Mouse (Mus musculus): ENCODE data around the gene AU015836. TPM values are rescaled to one million over a fixed set of nuclear protein-coding genes. Genes with fewer than 3 reads are reported as not detected.
"Not testable (repeated sequence)": the region's sequence is repeated elsewhere in the genome, so short reads cannot be mapped to it uniquely, and the experiment has no call there.

Gene AU015836
- not detected for total RNA-seq (2021)
- long read RNA-seq, experiment 1 = 0 reads
- long read RNA-seq, experiment 2 = 0 reads

DNA sequence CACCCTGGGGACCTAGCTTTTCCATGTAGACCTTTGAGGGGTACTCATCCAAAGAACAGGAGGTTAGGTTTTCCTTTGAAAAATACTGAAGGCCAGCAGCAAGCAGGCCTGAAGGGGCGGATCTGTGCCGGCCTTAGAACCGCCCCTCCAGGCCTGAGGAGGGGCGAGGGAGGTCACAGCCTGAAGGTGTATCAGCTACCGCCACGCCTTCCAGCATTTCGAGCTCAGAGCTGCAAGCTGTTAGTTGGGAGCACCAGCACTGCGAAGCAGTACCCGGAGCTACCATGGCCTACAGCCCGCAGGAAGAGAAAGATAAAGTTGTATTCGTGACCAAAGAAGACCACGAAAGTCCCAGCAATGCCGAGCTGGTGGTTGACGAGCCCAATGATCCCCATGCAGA, at the start of gene AU015836:
AU015836 (plus strand) TSS at position 216 of the 400 bp plus-strand sequence.
- DNase-seq = no peak

DNA sequence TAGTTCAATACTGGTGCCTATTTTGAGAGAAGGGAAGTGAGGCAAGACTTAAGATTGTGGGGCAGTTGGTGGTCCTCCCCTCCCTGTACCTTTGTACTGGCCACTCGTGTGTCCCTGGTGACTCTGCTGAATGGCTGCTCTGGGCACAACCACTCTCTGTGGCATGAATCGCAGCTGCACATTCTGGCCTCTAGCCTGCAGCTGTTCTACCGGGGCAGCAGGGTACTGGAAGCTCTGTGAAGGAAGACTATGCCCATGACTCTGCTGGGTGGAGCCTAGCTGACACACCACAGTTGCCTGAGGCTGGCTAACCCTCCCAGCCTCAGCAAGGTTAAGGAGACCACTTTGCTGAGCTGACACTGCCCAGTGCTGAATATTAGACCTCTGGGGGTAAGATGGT, 49.4 kb upstream of the AU015836 start:
- DNase-seq = no peak

DNA sequence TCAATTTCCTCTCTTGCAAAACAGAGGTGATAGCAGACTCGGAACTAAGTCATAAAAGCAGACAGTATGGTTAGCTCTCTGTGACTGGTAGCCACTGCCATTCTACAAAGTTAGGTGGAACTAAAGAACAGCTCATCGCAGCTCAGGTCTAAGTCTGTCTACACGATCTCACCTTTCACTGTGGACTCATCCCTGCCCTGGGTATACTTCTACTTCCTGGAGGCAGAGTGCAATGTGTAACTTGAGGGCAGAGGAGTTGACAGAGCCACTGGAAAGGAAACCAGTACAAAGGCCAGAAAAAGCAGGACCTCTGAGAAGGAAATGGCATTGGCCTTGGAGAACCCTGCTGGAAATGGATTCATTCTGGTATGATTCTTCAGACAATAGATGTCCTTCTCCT, 40.1 kb upstream of the AU015836 start:
- DNase-seq = no peak

DNA sequence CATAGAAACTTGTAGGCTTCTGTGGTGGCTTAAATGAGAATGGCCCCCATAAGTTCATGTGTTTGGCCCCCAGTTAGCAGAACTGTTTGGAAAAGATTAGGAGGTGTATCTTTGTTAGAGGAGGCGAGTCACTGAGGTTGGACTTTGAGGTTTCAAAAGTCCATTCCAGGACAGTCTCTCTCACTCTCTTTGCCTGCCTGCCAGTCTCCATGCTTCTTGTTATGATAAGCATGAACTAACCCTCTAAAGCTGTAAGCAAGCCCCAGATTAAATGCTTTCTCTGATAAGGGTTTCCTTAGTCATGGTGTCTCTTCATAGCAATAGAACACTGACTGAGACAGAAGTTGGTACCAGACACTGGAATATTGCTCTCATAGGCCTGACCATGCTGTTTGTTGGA, 39.7 kb upstream of the AU015836 start:
- DNase-seq = no peak

DNA sequence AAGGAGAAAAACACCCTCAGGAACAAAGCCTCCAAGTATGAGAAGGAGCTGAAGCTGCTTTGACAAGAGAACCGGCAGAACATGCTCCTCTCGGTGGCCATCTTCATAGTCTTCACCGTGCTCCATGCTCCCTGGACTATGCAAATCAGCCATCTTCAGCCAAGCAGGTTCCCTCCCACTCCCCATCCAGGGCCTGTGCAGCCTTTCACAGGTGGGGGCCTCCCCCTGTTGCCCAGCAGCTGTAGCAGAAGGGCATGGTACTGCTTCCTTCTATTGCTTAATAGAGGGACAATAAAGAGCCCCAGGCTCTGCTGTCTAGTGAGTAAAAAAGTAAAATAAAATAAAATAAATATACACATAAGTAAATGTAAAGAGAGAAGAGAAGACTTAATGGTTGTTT, 36.8 kb upstream of the AU015836 start:
- DNase-seq = no peak

DNA sequence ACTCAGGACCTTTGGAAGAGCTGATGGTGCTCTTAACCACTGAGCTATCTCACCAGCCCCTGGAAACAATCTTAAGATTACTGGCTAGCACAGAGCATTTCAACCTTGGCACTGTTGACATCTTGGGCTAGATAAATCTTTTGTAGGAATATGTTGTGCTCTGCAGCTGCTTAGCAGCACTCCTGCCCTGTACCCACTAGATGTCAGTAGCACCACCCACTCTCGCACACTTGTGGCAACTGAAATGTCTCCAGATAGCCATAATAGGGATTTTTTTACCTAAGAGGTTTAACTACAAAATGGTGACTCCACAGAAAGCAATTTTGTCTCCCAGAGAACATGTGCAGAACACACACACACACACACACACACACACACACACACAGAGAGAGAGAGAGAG, 11.7 kb upstream of the AU015836 start:
- DNase-seq = peak; percentile 4

DNA sequence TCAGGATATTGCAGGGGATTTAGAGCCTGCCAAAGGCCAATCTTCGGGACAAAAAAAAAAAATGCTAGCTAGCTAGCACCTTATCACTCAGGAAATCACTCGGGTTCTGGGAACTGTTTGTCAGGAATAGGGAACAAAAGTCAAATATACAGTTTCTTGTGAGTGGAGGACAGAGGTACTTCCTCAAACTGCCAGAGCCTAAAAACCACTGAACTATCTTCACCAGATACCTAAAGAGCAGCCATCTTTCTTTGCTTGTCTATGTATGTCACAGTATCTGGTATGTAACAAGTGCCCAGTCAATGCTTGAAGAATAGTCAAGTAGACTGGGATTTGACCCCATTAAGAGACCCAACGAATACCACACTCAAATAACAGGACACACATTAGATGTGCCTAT, 10.0 kb upstream of the AU015836 start:
- no peak for DNase-seq

DNA sequence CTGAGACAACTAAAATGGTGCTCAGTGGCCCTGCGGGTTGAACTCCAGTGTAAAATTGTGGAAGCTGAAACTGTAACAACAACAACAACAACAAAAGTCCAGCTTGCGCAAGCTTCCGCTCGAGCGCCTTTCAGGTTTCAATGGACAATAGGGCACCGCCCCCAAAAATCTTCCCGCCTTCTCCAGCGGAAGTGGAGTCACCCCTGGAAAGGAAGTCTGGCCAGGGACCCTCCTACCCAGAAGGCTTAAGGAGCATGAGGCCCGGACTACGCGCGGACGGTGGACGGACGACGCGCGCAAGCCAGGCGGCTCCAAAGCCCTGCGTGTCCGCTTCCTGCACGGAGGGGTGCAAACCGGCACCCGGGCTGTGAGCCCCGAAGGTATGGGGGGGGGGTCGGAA, 11.9 kb downstream of the AU015836 start:
- DNase-seq = no peak

DNA sequence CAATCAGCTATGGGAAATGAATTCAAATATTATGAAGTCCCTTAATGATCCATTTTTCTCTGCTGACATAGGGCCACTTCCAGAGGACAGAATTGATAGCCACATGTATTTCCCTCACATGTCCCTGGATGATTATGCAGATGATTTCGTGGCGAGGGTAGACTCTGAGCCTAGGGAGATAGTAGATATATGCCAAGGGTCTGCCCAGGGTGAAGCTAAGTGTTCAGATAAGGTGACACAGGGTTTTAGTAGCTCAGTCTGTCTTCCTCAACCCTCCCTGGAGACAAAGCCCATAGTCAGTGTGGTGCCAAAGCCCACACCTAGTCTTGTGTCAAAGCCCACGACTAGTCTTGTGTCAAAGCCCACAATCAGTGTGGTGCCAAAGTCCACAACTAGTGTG, 13.7 kb downstream of the AU015836 start:
- no peak for DNase-seq

DNA sequence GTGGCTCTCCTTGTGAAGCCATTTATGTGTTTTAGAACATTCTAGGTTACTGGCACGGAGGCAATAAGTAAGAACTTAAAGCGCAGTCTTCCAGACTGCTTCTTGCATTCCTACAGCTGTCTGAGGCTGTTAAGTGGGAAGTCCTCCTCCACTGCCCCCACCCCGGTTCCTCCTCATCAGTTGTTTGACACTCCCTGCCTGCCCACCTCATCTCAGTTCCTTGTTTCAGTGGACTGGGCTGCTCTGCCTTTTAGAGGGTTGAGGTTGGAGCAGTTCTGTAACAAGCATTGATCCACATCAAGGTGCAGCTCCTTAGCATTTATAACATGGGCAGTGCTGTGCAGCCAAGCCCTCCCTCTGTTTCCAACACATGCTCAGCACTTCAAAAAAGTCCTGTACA, 16.6 kb downstream of the AU015836 start:
- DNase-seq = not testable (repeated sequence)

DNA sequence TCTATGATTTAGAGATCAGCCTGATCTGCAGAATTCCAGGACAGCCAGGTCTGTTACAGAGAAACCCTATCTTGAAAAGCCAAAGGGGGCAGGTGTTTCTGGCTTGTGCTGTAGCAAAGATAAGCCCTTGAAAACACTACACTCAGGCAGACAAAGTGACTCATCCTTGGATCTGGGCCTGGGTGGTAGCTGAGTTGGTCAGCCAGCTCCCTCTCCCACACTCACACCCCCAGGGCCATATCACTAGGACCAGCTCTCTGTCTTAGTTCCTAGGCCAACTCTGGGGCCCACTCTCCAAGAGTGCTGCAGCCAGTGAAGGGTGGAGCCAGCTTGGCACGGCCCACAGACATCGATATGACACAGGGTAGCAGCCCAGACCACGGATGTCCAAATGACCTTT, 38.5 kb downstream of the AU015836 start:
- no peak for DNase-seq

DNA sequence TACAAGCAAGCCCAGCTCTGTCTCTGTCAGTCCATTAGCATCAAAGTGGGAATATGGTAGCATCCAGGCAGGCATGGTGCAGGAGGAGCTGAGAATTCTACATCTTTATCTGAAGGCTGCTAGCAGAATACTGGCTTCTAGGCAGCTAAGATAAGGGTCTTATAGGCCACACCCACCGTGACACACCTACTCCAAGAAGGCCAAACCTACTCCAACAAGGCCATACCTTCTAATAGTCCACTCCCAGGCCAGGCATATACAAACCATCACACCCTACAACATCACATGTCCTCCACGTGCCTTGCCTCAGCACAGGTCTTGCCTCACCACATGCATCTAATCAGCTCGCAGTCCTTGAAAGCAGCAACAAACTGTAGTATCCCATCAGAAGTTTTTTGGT, 41.0 kb downstream of the AU015836 start:
- DNase-seq = no peak

DNA sequence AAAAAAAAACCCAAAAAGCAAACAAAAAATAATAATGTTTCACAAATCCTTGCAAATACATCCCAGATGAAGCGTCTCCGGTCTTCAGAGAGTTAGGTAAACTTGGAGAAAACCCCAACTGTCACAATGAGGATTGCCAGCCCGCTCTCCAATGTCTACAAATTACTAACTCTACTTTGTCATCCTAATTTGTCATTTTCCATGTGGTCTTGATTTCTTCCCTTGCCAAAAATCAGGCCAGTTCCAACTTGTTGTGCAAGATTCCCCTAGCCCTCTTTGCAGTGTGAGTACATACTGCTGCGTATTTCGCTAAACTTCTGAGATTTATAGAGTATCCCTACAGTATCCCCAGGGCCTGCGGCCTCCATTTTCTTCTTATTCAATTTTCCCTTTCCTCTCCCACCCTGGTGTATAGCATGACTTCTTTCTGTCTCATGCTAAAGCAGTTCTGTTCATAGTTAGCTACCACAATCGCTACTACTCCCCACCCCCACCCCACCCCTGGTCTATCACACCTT, 43.3 kb downstream of the AU015836 start:
- DNase-seq = no peak

DNA sequence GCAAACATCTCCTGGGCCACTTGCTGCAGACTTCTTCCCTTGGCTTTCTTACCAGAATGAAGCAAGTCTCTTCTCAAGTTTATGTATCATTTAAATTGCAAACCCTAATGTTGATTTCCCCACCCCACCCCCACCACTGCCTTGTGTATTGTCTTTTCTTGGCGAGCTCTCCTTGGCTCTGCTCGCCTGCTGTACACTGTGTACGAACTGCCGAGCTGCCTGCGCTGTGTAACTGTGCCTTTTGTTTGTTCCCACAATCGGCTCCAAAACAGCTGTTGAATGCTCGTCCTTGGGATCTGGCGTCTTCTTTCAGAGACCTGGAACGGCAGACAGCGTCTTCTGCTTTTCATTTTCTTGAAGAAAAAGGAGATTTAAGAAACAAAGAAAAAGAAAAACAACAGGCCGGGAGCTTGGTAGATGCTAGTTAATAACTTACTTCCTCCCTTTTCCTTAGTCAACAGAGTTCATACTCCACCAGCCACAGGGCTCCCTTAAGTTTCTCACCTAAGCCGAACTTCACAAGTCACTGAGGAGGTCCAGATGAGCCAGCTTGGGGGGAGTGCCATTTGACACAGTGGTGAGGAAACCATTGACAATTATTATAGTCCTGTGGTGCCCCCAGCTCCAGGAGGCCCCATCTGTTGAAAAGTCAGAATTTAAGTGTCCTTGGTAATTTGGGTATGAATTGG, 44.2 kb downstream of the AU015836 start:
- peak; percentile 3 for DNase-seq

DNA sequence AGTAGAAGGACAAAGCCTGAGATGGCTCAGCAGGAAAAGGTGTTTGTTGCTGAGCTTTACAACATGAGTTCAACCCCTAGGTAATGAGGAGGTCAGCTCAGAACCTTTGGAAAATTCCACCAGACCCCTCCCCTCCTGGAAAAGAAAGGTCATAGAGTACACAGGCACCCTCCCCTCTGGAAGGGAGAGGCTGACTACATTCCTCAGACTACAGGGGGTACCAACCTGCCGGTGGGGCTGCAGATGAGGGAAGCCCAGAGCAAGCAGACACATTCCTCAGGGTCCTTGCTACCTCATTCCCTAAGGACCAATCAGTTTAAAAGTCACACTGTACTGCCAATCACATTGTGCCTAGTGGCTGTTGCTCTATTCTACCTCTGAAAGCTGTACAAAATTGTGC, 48.4 kb downstream of the AU015836 start:
- no peak for DNase-seq

DNA sequence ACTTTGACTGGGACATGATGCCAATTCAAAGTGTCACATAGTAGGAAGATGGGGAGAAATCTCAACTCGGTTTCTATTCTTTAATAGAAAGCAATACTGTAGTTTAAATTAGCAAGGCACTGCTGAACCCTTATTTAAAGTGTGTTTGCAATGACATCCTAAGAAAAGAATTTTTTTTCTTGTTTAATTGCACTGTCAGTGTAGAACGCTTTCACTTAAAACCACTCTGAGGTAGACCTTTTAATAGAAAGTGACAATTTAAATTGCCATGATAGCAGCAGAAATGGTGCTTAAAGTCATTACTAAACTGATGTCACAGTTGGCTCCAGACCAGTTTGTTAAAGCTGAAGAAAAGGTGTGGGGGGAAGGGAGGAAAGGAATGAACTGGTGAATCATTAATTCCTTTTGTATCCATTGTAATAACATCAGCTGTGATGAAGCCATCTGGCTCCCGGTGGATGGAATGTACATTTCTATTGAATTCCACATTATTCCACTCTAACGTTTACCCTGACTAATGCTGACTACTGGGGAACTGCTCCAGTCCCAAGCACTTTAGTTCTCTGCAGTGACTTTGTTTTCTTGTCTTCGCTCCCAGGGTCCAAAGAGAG, 53.9 kb downstream of the AU015836 start:
- DNase-seq = no peak

Other genes with a start within 250 kb of the AU015836 start
- gene Pdk3, start 136.5 kb upstream of the AU015836 start, total RNA-seq (2021) = 10 to 100 TPM in 1 of 2 experiments, 1 to 10 TPM in 1; 7.6 to 10.6 TPM
- gene Zfx, start 155.0 kb downstream of the AU015836 start, total RNA-seq (2021) = 10 to 100 TPM; 25.5 to 27.3 TPM
- 100 to 1,000 TPM in 1 of 2 experiments, 10 to 100 TPM in 1; 94.5 to 142 TPM for gene Eif2s3x, start 244.2 kb downstream of the AU015836 start, total RNA-seq (2021)

Measured in gastrocnemius, postnatal 10 days (tissue).